Mouse (Mus musculus): Measurements from ENCODE around the gene Zfp456. TPM values are rescaled to one million over a fixed set of nuclear protein-coding genes. Genes with fewer than 3 reads are reported as not detected.

Zfp456 gene
- total RNA-seq, 1 experiment from 2014 or later = 4.4 TPM

Other genes with a start within 250 kb of the Zfp456 start
- 10.5 and 15.2 TPM in 2 replicates for gene Rsl1, start 202.6 kb downstream of the Zfp456 start, total RNA-seq (2017)
- 3.2 and 7.8 TPM in 2 replicates for gene Zfp455, start 181.3 kb downstream of the Zfp456 start, total RNA-seq (2017)
- 3.8 and 7.9 TPM in 2 replicates for gene Zfp458, start 97.3 kb downstream of the Zfp456 start, total RNA-seq (2017)
- 2.0 and 2.6 TPM in 2 replicates for gene Zfp457, start 69.3 kb downstream of the Zfp456 start, total RNA-seq (2017)
- gene Zfp595, start 43.2 kb downstream of the Zfp456 start, total RNA-seq (2017) = 5.1 and 10.4 TPM in 2 replicates
- 0.92 and 8.2 TPM in 2 replicates for gene Gm28044, start 15.3 kb downstream of the Zfp456 start, total RNA-seq (2017)
- gene Zfp953, start 15.2 kb downstream of the Zfp456 start, total RNA-seq (2017) = 8.7 and 9.1 TPM in 2 replicates
- 4.4 TPM in 1 of 2 replicates, not detected in the other for gene Gm28041, start 77 bp downstream of the Zfp456 start, total RNA-seq (2017)
- gene Zfp429, start 24.0 kb upstream of the Zfp456 start, total RNA-seq (2017) = 5.3 and 6.3 TPM in 2 replicates
- 1.2 and 6.1 TPM in 2 replicates for gene Zfp459, start 45.6 kb upstream of the Zfp456 start, total RNA-seq (2017)
- 13.8 and 14.0 TPM in 2 replicates for gene Zfp874a, start 75.8 kb upstream of the Zfp456 start, total RNA-seq (2017)
- gene Zfp874b, start 108.4 kb upstream of the Zfp456 start, total RNA-seq (2017) = 10.3 and 15.4 TPM in 2 replicates
- 7.9 and 8.4 TPM in 2 replicates for gene Zfp58, start 124.7 kb upstream of the Zfp456 start, total RNA-seq (2017)
- gene Gm26965, start 150.3 kb upstream of the Zfp456 start, total RNA-seq (2017) = not detected in 2 replicates
- 16.8 and 17.2 TPM in 2 replicates for gene Zfp87, start 150.4 kb upstream of the Zfp456 start, total RNA-seq (2017)
- 12.3 and 13.6 TPM in 2 replicates for gene Zfp748, start 178.0 kb upstream of the Zfp456 start, total RNA-seq (2017)
- gene Zfp729b, start 233.9 kb upstream of the Zfp456 start, total RNA-seq (2017) = 27.2 and 27.6 TPM in 2 replicates

All from common myeloid progenitor, adult 5-6 weeks (primary cell).